Mouse (Mus musculus): ENCODE data around the gene D130043K22Rik. TPM values are rescaled to one million over a fixed set of nuclear protein-coding genes. Genes with fewer than 3 reads are reported as not detected.

The D130043K22Rik gene
- polyA plus RNA-seq, 1 experiment from 2014 or later: 1.6 TPM

DNA sequence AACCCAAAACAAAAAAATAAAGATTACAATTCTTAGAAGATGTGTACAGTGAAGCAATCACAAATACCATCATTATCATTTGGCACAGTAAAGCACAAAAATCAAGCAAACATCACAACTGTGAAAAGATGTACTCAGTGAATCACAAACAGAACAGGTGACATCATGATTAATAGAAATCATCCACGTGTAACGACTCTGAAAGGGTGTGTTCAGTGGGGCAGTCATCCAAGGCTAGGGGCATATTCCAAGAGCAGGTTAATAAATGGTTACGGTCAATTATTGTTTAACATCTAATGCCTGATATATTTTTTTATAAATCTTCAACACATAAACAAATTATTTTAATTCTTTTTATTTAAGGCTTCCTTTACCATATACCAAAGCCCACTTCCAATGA lies 47.6 kb downstream of the D130043K22Rik start:
- Histone ChIP-seq H3K27me3 (replicated peaks; ENCODE audit: control insufficient read depth, insufficient read depth, low read length) (no peaks in the 10 kb centered on the region), H3K4me2 (ENCODE audit: low read depth, low read length) (no peak overlapping the region), H3K36me3 (ENCODE audit: control insufficient read depth, insufficient read depth, low read length) (no peaks in the 10 kb centered on the region), H3K27ac (replicated peaks; ENCODE audit: low read depth, low read length) (no peak overlapping the region), H3K9ac (ENCODE audit: low read depth, low read length) (no peak overlapping the region), H3K4me3 (ENCODE audit: low read depth, low read length) (no peak overlapping the region), H3K9me3 (ENCODE audit: control insufficient read depth, low read length) (no peaks in the 10 kb centered on the region), H3K4me1 (ENCODE audit: control insufficient read depth, insufficient read depth, low read length) (no peaks in the 10 kb centered on the region)
- no peak for ATAC-seq (ENCODE audit: low read depth)
- DNase-seq (ENCODE audit: low spot score): no peak
- 81% methylated on average over 3 of the region's 3 CpGs for WGBS

DNA sequence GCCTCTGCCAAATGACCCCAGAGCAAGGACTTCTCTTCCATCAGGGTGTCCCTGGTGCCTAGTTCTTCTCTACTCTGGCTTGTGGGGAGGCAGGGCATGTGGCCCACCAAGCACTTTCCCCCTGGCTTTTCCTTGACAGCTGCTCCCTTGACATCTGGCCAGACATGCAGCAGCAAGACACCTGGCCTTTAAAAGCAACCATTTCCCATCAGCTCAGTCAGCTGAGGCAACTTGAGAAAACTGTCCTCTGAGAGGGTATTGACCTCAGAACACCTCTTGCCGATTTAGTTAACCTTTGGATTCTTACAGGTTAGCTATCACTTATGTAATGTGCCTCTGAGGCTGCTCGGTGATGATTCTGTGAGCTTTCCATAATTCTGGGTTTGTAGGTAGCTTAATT lies 48.9 kb downstream of the D130043K22Rik start:
- ATAC-seq (ENCODE audit: low read depth): no peak
- 80% methylated on average over 2 of the region's 2 CpGs for WGBS
- H3K4me3 ChIP-seq (ENCODE audit: low read depth, low read length): no peak overlapping the region

DNA sequence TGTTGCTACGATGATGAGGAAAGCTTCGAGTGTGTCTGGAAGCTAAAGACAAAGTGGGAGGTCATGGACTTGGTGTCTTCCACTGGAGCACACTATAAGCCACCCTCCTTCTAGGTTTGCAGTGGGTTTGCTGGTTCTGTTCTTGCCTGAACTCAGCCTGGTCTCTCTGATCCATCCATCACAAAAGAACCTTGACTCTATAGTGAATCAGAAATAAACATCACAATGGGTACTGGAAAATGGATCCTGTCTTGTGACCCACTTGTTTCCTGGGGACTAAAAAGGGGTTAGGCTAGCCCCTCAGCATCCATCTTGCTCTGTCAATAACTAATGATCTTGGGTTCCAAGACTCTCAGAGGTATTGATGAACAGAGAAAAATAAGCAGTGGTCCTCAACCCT lies 57.0 kb downstream of the D130043K22Rik start:
- no peak overlapping the region for H3K9ac ChIP-seq (ENCODE audit: low read depth, low read length)
- H3K9me3 ChIP-seq (ENCODE audit: control insufficient read depth, low read length): no peaks in the 10 kb centered on the region
- H3K4me2 ChIP-seq (ENCODE audit: low read depth, low read length): no peak overlapping the region
- H3K4me1 ChIP-seq (ENCODE audit: control insufficient read depth, insufficient read depth, low read length): no peaks in the 10 kb centered on the region
- no peak overlapping the region for H3K27ac ChIP-seq (replicated peaks; ENCODE audit: low read depth, low read length)
- no peak overlapping the region for H3K4me3 ChIP-seq (ENCODE audit: low read depth, low read length)
- WGBS: 89% methylated on average over 2 of the region's 2 CpGs
- H3K27me3 ChIP-seq (replicated peaks; ENCODE audit: control insufficient read depth, insufficient read depth, low read length): no peaks in the 10 kb centered on the region
- ATAC-seq (ENCODE audit: low read depth) (no peak), DNase-seq (ENCODE audit: low spot score) (no peak)
- no peaks in the 10 kb centered on the region for H3K36me3 ChIP-seq (ENCODE audit: control insufficient read depth, insufficient read depth, low read length)

More for the DNA sequence above, 48.9 kb downstream of the D130043K22Rik start:
- H3K9me3 ChIP-seq (ENCODE audit: control insufficient read depth, low read length): no peaks in the 10 kb centered on the region
- H3K27me3 ChIP-seq (replicated peaks; ENCODE audit: control insufficient read depth, insufficient read depth, low read length): no peaks in the 10 kb centered on the region
- DNase-seq (ENCODE audit: low spot score): no peak
- H3K4me1 ChIP-seq (ENCODE audit: control insufficient read depth, insufficient read depth, low read length): no peaks in the 10 kb centered on the region
- no peak overlapping the region for H3K9ac ChIP-seq (ENCODE audit: low read depth, low read length)
- H3K4me2 ChIP-seq (ENCODE audit: low read depth, low read length): no peak overlapping the region
- no peaks in the 10 kb centered on the region for H3K36me3 ChIP-seq (ENCODE audit: control insufficient read depth, insufficient read depth, low read length)
- H3K27ac ChIP-seq (replicated peaks; ENCODE audit: low read depth, low read length): no peak overlapping the region

DNA sequence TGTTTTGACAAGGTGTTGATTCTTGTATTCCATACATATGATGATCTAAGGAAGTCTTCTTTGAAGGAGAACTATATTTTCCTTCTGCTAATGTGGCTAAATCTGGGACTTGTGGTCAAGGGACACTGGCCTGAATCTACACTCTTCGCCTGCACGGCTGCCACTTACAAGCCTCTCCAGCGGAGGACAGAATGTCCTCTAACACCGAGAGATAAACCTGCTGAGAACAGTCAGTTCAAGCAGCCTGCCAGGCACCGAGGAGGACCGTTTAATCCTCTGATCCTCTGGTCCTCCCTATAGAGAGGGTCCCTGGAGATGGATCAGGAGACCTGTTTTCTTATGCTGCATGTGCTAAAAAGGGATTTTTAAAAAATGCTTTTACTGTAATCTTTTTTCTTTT lies 58.5 kb downstream of the D130043K22Rik start:
- no peaks in the 10 kb centered on the region for H3K36me3 ChIP-seq (ENCODE audit: control insufficient read depth, insufficient read depth, low read length)
- ATAC-seq (ENCODE audit: low read depth) (no peak), DNase-seq (ENCODE audit: low spot score) (no peak)
- H3K27me3 ChIP-seq (replicated peaks; ENCODE audit: control insufficient read depth, insufficient read depth, low read length): no peaks in the 10 kb centered on the region
- H3K9ac ChIP-seq (ENCODE audit: low read depth, low read length): no peak overlapping the region
- H3K4me2 ChIP-seq (ENCODE audit: low read depth, low read length): no peak overlapping the region
- H3K27ac ChIP-seq (replicated peaks; ENCODE audit: low read depth, low read length): no peak overlapping the region
- no peak overlapping the region for H3K4me3 ChIP-seq (ENCODE audit: low read depth, low read length)
- H3K4me1 ChIP-seq (ENCODE audit: control insufficient read depth, insufficient read depth, low read length): no peaks in the 10 kb centered on the region
- no peaks in the 10 kb centered on the region for H3K9me3 ChIP-seq (ENCODE audit: control insufficient read depth, low read length)
- WGBS: 77% methylated on average over 6 of the region's 6 CpGs

DNA sequence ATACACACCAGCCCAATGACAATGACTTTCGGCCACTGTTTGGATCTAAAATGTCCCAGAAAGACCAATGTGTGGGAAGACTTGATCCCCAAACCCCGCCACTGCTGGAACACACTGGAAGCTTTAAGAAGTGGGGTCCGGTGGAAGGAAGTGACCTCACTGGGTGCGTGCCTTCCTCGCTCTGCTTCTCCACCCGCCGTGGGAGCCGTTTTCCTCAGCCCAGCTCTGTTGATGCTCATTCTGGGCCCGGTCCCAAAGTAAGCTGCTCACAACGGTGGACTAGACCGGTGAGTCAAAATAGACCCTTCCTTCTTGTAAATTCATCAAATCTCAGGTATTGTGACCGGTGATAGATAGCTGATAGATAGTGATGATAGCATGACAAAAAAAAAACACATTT lies 60.5 kb downstream of the D130043K22Rik start:
- WGBS: 86% methylated on average over 12 of the region's 12 CpGs
- ATAC-seq (ENCODE audit: low read depth): no peak
- H3K9ac ChIP-seq (ENCODE audit: low read depth, low read length): no peak overlapping the region

GRCm38 (mm10) chr13:24906831-24907570 lies 62.1 kb downstream of the D130043K22Rik start:
- H3K9me3 ChIP-seq (ENCODE audit: control insufficient read depth, low read length): no peaks in the 10 kb centered on the region
- H3K36me3 ChIP-seq (ENCODE audit: control insufficient read depth, insufficient read depth, low read length): peaks cover 10% of the 10 kb centered on the region; the same call in 1 of the 2 replicates
- H3K27ac ChIP-seq (replicated peaks; ENCODE audit: low read depth, low read length): no peak overlapping the region
- H3K4me1 ChIP-seq (ENCODE audit: control insufficient read depth, insufficient read depth, low read length): no peaks in the 10 kb centered on the region
- H3K4me3 ChIP-seq (ENCODE audit: low read depth, low read length): no peak overlapping the region
- H3K9ac ChIP-seq (ENCODE audit: low read depth, low read length): no peak overlapping the region
- 81% methylated on average over 11 of the region's 11 CpGs for WGBS
- ATAC-seq (ENCODE audit: low read depth) (no peak), DNase-seq (ENCODE audit: low spot score) (no peak)
- no peaks in the 10 kb centered on the region for H3K27me3 ChIP-seq (replicated peaks; ENCODE audit: control insufficient read depth, insufficient read depth, low read length)
- no peak overlapping the region for H3K4me2 ChIP-seq (ENCODE audit: low read depth, low read length)

More for the DNA sequence above, 60.5 kb downstream of the D130043K22Rik start:
- Histone ChIP-seq H3K4me2 (ENCODE audit: low read depth, low read length) (no peak overlapping the region), H3K4me1 (ENCODE audit: control insufficient read depth, insufficient read depth, low read length) (no peaks in the 10 kb centered on the region), H3K27ac (replicated peaks; ENCODE audit: low read depth, low read length) (no peak overlapping the region), H3K9me3 (ENCODE audit: control insufficient read depth, low read length) (no peaks in the 10 kb centered on the region), H3K36me3 (ENCODE audit: control insufficient read depth, insufficient read depth, low read length) (no peaks in the 10 kb centered on the region), H3K27me3 (replicated peaks; ENCODE audit: control insufficient read depth, insufficient read depth, low read length) (no peaks in the 10 kb centered on the region), H3K4me3 (ENCODE audit: low read depth, low read length) (no peak overlapping the region)
- no peak for DNase-seq (ENCODE audit: low spot score)

- Histone ChIP-seq H3K4me2 (ENCODE audit: low read depth, low read length) (no peak overlapping the region), H3K27ac (replicated peaks; ENCODE audit: low read depth, low read length) (no peak overlapping the region), H3K4me3 (ENCODE audit: low read depth, low read length) (no peak overlapping the region), H3K36me3 (ENCODE audit: control insufficient read depth, insufficient read depth, low read length) (peaks cover 20% of the 10 kb centered on the region; the same call in 1 of the 2 replicates), H3K9ac (ENCODE audit: low read depth, low read length) (no peak overlapping the region), H3K27me3 (replicated peaks; ENCODE audit: control insufficient read depth, insufficient read depth, low read length) (no peaks in the 10 kb centered on the region), H3K4me1 (ENCODE audit: control insufficient read depth, insufficient read depth, low read length) (no peaks in the 10 kb centered on the region), H3K9me3 (ENCODE audit: control insufficient read depth, low read length) (no peaks in the 10 kb centered on the region)
- DNase-seq (ENCODE audit: low spot score): no peak
- no peak for ATAC-seq (ENCODE audit: low read depth)
- WGBS: 88% methylated on average over 1 of the region's 1 CpGs
These were observed 64.2 kb downstream of the D130043K22Rik start for GRCm38 (mm10) chr13:24909112-24909511.

GRCm38 (mm10) chr13:24913576-24913975 lies 68.6 kb downstream of the D130043K22Rik start:
- H3K27me3 ChIP-seq (replicated peaks; ENCODE audit: control insufficient read depth, insufficient read depth, low read length): no peaks in the 10 kb centered on the region
- no peak overlapping the region for H3K4me3 ChIP-seq (ENCODE audit: low read depth, low read length)
- no peaks in the 10 kb centered on the region for H3K4me1 ChIP-seq (ENCODE audit: control insufficient read depth, insufficient read depth, low read length)
- H3K4me2 ChIP-seq (ENCODE audit: low read depth, low read length): no peak overlapping the region
- no peak overlapping the region for H3K27ac ChIP-seq (replicated peaks; ENCODE audit: low read depth, low read length)
- no peak overlapping the region for H3K9ac ChIP-seq (ENCODE audit: low read depth, low read length)
- no peak for DNase-seq (ENCODE audit: low spot score)
- no peaks in the 10 kb centered on the region for H3K9me3 ChIP-seq (ENCODE audit: control insufficient read depth, low read length)
- peaks cover 32% of the 10 kb centered on the region for H3K36me3 ChIP-seq (ENCODE audit: control insufficient read depth, insufficient read depth, low read length)
- WGBS: 87% methylated on average over 7 of the region's 7 CpGs
- no peak for ATAC-seq (ENCODE audit: low read depth)

DNA sequence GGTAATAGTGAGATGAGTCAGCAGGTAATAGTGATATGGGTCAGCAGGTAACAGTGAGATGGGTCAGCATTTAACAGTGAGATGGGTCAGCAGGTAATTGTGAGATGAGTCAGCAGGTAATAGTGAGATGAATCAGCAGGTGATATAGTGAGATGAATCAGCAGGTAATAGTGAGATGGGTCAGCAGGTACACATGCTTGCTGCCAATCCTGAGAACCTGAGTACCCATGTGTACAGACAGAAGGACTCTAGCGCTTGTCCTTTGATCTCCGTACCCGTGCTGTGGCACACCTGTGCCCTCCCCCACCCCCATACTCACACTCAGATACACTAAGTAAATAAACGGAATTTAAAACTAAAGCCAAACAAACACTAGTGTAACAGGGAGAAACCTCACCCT lies 70.0 kb downstream of the D130043K22Rik start:
- no peak overlapping the region for H3K4me3 ChIP-seq (ENCODE audit: low read depth, low read length)
- 91% methylated on average over 4 of the region's 4 CpGs for WGBS
- H3K27me3 ChIP-seq (replicated peaks; ENCODE audit: control insufficient read depth, insufficient read depth, low read length): no peaks in the 10 kb centered on the region
- H3K4me2 ChIP-seq (ENCODE audit: low read depth, low read length): no peak overlapping the region
- H3K36me3 ChIP-seq (ENCODE audit: control insufficient read depth, insufficient read depth, low read length): peaks cover 40% of the 10 kb centered on the region
- DNase-seq (ENCODE audit: low spot score): no peak
- H3K9ac ChIP-seq (ENCODE audit: low read depth, low read length): no peak overlapping the region
- H3K9me3 ChIP-seq (ENCODE audit: control insufficient read depth, low read length): no peaks in the 10 kb centered on the region
- no peak for ATAC-seq (ENCODE audit: low read depth)
- H3K27ac ChIP-seq (replicated peaks; ENCODE audit: low read depth, low read length): no peak overlapping the region
- no peaks in the 10 kb centered on the region for H3K4me1 ChIP-seq (ENCODE audit: control insufficient read depth, insufficient read depth, low read length)
